Mouse (Mus musculus): ENCODE results near the gene Zfp574. TPM values are rescaled to one million over a fixed set of nuclear protein-coding genes. Genes with fewer than 3 reads are reported as not detected.
"Not testable (repeated sequence)": the region's sequence is repeated elsewhere in the genome, so short reads cannot be mapped to it uniquely, and the experiment has no call there.

Zfp574 gene
- total RNA-seq (2018; cell fraction: chromatin; rRNA removed): 10 to 100 TPM in 1 of 26 experiments, 1 to 10 TPM in 25; 2.2 to 10.0 (median 6.0) TPM
- total RNA-seq (2018; cell fraction: cytosol; rRNA removed): 10 to 100 TPM in 5 of 26 experiments, 1 to 10 TPM in 21; 3.3 to 10.7 (median 7.5) TPM
- total RNA-seq (2018; cell fraction: nucleus; rRNA removed): 10 to 100 TPM in 8 of 26 experiments, 1 to 10 TPM in 18; 3.8 to 12.7 (median 6.8) TPM
- 5.7 to 7.6 TPM (median 6.5 TPM) in 3 replicates for polyA plus RNA-seq (2018)

DNA sequence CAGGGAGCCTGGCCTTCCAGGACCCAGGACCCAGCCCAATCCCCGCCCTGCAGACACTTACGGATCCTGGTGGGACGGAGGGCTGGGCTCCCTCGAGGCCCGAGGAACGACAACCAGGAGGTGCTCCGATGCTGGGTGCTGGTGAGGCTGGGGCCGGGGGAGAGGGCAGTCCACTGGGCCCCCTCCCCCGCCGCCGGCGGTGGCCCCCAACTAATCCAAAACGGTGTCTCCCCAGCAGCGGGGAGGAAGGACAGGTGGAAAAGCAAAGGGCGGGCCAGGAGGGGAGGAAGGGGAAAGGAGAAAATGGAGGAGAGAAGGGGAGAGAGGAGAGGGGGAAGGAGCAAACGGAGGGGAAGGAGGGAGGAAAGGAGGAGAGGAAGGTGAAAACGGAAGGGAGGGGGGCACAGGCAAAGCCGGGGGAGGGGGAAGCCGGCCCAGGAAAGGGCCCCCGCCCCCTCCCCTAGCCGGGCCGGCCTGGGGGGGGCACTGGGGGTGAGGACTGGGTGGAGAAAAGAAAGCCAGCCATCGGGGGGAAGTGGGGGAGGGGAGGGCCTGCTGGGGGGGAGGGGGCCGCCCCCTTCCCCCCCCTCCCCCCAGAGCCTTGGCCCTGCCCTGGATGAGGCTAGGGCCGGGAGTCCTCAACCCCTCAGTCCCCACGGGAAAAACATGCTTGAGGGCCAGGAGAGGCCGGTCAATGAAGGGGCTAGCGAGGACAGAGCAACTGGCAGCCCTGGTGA, at the start of gene Zfp574, which contains the start of gene Grik5:
Gene Zfp574, plus strand, starts transcription at position 589 of the 737 bp plus-strand sequence.
Gene Grik5, minus strand, starts transcription at position 368 of the 737 bp plus-strand sequence.
- Histone ChIP-seq H3K36me3 (ENCODE audit: inconsistent target) (no peaks in the 10 kb centered on the region), H3K4me3 (ENCODE audit: inconsistent target) (no peak within 1 kb of the TSS)
- 17% methylated on average over 12 of the region's 28 CpGs for WGBS (ENCODE audit: missing documents)

DNA sequence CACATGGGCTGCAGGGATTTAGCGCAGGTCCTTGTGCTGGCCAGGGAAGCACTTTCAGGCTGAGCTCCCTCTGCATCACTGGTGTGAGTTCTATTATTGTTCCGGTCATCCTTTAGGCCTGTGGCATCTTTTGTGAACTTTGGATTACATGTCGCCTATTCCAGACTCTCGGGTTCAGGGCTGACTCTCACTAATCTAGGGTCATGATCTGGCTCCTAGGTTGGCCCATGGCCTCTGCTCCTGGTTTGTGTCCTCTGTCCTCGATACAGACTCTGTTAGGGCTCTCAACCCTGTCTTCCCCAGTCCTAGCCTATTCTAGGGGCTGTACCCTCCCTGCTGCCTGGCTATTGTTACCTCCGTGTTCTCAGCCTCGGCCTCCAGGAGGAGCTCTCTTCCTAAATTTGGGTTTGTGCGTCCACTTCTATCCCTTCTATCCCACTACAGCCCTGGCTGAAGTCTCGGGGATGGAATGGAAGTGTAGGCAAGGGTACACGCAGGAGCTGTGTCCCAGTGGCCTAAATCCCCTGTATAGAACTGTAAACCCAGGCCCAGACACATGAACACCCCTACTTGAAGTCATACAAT, 46.4 kb upstream of the Zfp574 start:
- H3K4me3 ChIP-seq (ENCODE audit: inconsistent target): no peak overlapping the region
- H3K79me2 ChIP-seq (ENCODE audit: inconsistent target): no peaks in the 10 kb centered on the region
- WGBS (ENCODE audit: missing documents): 80% methylated on average over 10 of the region's 10 CpGs
- H3K27ac ChIP-seq: no peak overlapping the region
- no peaks in the 10 kb centered on the region for H3K36me3 ChIP-seq (ENCODE audit: inconsistent target)

More for the DNA sequence above, at the start of gene Zfp574, which contains the start of gene Grik5:
- H3K27ac ChIP-seq: no peak within 1 kb of the TSS
- H3K79me2 ChIP-seq (ENCODE audit: inconsistent target): no peaks in the 10 kb centered on the region

DNA sequence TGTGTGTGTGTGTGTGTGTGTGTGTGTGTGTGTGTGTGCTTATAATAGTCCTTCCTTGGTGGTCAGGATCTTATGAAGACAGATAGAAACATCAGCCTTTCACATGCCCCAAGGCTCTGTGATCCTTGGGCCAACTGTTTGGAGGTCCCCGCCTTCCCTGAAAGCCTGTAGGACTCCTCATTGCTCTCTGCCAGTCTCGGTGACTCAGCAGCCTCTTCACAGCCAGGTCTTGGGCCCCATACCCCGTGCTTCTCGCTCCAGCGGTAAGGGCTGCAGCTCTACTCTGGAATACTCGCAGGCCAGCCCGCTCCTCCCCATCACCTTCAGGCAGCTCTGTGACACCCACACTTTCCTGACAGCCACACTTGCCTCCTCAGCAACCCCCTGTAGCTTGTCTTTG, 45.9 kb upstream of the Zfp574 start:
- no peaks in the 10 kb centered on the region for H3K36me3 ChIP-seq (ENCODE audit: inconsistent target)
- no peak overlapping the region for H3K27ac ChIP-seq
- 33% methylated on average over 7 of the region's 7 CpGs for WGBS (ENCODE audit: missing documents)
- H3K79me2 ChIP-seq (ENCODE audit: inconsistent target): no peaks in the 10 kb centered on the region
- no peak overlapping the region for H3K4me3 ChIP-seq (ENCODE audit: inconsistent target)

DNA sequence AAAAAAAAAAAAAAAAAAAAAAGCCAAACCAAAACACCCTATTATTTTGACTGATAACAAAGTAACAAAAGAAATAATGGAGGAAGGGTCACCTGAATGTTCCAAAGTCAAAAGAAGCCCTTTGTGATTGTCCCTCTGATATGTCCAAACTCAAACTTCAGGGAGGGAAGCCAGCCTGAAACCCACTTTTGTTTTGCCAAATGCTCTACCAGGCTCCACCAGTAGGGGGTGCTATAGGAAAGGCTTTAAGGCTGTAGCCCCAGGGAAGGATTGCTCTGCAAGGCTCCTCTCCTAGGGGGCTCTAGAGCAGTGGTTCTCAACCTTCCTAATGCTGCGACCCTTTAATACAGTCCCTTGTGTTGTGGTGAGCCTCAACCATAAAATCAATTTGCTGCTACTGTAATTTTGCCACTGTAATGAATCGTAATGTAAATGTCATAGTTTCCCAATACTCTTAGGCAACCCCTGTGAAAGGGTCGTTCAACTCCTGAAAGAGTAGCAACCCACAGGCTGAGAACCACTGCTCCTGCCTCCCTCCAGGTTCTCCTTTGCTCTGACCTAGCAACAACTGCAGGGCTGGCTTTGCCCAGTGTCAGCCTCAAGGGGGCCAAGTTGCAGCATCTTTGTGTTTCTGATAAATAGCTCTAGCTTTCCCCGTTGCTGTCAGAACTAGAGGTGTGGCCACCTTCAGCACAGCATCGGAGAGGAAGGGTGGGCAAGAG, 42.2 kb upstream of the Zfp574 start:
- 62% methylated on average over 5 of the region's 5 CpGs for WGBS (ENCODE audit: missing documents)
- H3K79me2 ChIP-seq (ENCODE audit: inconsistent target): no peaks in the 10 kb centered on the region
- H3K4me3 ChIP-seq (ENCODE audit: inconsistent target): no peak overlapping the region
- H3K36me3 ChIP-seq (ENCODE audit: inconsistent target): no peaks in the 10 kb centered on the region
- H3K27ac ChIP-seq: no peak overlapping the region

DNA sequence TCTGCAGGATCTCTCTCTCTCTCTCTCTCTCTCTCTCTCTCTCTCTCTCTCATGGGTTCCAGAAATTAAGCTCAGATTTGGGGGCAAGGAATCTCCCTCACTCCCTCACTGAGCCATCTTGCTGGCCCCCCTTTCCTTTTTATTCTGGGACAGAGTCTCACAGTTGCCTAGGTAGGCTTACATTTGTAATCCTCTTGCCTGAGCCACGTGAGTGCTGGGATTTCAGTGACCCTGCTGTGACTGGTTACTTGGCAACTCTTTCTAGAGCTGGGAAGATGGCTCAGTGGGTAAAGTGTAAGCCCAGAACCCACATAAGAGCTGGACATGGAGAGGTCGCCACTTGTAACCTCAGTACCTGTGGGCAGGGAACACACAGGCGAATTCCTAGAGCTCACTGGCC, 40.8 kb upstream of the Zfp574 start:
- Histone ChIP-seq H3K27ac (no peak overlapping the region), H3K36me3 (ENCODE audit: inconsistent target) (no peaks in the 10 kb centered on the region), H3K79me2 (ENCODE audit: inconsistent target) (no peaks in the 10 kb centered on the region), H3K4me3 (ENCODE audit: inconsistent target) (no peak overlapping the region)
- 97% methylated on average over 3 of the region's 3 CpGs for WGBS (ENCODE audit: missing documents)

DNA sequence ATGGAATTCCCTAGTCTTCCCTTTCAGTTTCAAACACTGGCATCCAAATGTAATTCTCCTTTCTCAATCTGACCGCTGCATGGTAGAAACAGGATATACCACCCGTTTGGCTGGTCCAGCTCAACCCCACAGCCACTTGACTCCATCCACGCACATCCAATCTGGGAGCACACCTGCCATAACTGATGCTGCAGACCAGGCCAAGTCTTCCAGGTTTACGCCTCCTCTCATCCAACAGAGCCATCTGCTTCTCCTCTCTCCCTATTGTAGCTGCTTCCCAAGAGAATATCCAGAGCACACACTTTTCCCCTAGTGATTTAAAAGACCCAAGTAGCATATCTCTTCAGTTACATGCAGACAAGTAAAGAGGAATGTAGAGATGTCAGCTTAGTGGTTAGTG, 37.6 kb upstream of the Zfp574 start:
- 100% methylated on average over 4 of the region's 4 CpGs for WGBS (ENCODE audit: missing documents)
- no peak overlapping the region for H3K4me3 ChIP-seq (ENCODE audit: inconsistent target)
- H3K36me3 ChIP-seq (ENCODE audit: inconsistent target): no peaks in the 10 kb centered on the region
- H3K27ac ChIP-seq: no peak overlapping the region
- H3K79me2 ChIP-seq (ENCODE audit: inconsistent target): no peaks in the 10 kb centered on the region

DNA sequence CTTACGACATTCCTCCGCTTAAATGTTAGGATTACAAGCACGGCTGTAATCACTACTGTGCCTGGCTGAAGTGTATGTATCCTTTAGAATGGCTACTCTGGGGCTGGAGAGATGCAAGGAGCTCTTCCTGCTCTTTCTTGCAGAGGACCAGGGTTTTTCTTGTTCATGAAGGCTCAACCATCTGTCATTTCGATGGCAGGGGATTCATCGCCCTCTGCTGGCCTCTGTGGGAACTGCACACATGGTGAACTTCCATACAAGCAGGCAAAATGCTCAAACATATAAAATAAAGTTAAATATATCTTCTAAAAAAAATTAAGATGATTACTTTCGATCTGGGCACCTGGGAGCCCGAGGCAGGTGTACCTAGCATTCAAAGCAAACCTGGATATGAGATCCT, 36.5 kb upstream of the Zfp574 start:
- H3K4me3 ChIP-seq (ENCODE audit: inconsistent target): no peak overlapping the region
- no peaks in the 10 kb centered on the region for H3K79me2 ChIP-seq (ENCODE audit: inconsistent target)
- 43% methylated on average over 7 of the region's 7 CpGs for WGBS (ENCODE audit: missing documents)
- H3K27ac ChIP-seq: no peak overlapping the region
- no peaks in the 10 kb centered on the region for H3K36me3 ChIP-seq (ENCODE audit: inconsistent target)

DNA sequence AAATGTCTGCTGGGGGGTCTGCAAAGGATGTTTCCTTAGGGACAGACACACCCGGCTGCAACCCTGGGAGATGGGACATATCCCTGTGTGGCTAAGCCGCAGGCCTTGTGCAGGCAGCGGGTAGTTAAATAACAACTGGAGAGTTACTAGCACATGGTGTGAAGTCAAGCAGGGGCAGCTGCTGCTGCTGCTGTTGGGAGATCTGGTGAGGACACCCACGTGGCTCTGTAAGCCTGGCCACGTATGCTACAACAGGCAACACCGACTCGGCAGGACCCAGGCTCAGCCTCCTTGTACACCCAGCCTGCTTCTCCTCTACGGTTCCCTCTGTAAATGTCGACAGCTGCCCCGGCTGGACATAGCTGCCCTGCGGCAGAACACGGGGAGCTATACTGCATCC, 30.4 kb upstream of the Zfp574 start:
- WGBS (ENCODE audit: missing documents): 97% methylated on average over 12 of the region's 12 CpGs

DNA sequence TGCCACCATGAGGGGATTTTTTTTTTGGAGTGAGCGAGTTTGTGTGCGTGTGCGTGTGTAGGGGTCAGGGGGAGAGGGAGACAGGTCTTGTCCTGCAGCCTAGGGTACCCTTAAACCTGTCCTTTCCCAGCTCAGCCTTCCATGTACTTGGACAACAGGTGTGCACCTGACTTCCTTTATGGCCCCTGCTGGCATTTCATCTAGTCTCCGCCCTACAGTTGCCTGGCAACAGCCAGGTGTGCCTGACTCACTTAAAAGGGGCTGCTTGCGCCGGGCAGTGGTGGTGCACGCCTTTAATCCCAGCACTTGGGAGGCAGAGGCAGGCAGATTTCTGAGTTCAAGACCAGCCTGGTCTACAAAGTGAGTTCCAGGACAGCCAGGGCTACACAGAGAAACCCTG, 27.8 kb upstream of the Zfp574 start:
- H3K4me3 ChIP-seq (ENCODE audit: inconsistent target); H3K27ac ChIP-seq; H3K79me2 ChIP-seq (ENCODE audit: inconsistent target); H3K36me3 ChIP-seq (ENCODE audit: inconsistent target): not testable (repeated sequence)
- 98% methylated on average over 6 of the region's 7 CpGs for WGBS (ENCODE audit: missing documents)

More for the DNA sequence above, 30.4 kb upstream of the Zfp574 start:
- Histone ChIP-seq H3K27ac (no peak overlapping the region), H3K79me2 (ENCODE audit: inconsistent target) (no peaks in the 10 kb centered on the region), H3K36me3 (ENCODE audit: inconsistent target) (no peaks in the 10 kb centered on the region), H3K4me3 (ENCODE audit: inconsistent target) (no peak overlapping the region)

DNA sequence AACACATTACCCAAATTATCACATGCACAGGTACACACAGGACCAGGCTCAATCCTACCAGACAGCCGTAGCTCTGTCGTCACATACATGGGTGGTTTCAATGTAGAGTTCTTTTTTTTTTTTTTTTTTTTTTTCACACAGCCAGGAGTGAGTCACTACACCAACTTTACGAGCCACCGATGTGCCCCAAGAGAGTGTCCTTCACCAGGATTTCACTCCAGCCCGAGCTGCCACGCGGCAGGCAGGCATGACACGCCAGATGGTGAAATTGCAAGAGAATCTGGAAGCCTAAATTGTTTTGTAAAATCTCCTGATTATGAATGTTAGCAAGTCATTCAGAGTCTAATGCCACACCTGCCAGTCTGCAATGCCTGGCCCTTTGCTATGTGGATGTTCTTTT, 25.0 kb upstream of the Zfp574 start:
- 92% methylated on average over 8 of the region's 8 CpGs for WGBS (ENCODE audit: missing documents)

DNA sequence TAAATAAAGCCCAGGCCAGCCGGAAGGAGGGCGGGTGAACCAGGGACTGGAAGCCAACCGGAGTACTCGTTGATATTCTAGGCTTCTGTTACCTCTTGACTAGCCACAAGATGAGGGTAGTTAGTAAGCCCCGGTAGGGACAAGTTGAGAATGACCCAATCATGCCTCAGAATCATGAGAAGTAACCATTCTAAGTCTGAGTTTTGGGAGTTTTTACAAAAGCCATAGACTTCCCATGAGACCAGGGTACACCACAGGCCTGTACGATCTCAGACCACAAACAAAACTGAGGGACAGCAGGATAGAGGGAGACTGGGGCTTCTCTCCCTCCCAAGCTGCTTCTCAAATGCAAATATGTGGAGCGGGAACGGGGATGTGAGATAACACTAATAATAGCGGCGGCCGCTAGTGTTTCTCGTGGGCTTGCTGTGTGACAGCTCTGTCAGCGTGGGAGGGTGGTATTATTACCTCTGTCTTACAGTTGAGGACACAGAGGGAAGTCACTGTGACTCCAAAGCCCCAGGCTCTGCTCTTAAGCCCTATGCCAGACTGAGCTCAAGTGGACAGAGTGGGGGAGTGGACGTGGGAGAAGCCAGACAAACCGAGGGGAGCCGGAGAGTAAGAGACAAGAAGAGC, 23.0 kb upstream of the Zfp574 start:
- WGBS (ENCODE audit: missing documents): 94% methylated on average over 16 of the region's 16 CpGs
- no peaks in the 10 kb centered on the region for H3K36me3 ChIP-seq (ENCODE audit: inconsistent target)
- no peak overlapping the region for H3K4me3 ChIP-seq (ENCODE audit: inconsistent target)

More for the DNA sequence above, 25.0 kb upstream of the Zfp574 start:
- Histone ChIP-seq H3K4me3 (ENCODE audit: inconsistent target) (no peak overlapping the region), H3K27ac (no peak overlapping the region), H3K36me3 (ENCODE audit: inconsistent target) (no peaks in the 10 kb centered on the region), H3K79me2 (ENCODE audit: inconsistent target) (no peaks in the 10 kb centered on the region)

DNA sequence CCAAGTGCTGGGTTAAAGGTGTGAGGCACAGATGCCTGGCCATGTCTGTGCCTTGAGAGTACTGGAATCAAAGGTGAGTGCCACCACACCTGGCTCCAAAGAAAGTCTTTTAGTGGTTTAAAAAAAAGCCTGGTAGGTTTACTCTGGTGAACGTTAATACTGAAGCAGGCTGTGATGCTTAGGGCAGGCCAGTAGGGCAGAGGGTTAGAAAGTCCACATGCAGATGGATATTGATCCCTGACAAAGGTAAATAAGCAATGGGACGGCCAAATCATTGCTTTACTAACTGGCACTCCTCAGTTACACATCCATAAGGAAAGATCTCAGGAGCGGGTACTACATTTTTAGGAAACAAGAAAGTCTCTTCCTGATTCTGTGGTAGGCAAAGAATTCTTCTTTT, 19.8 kb upstream of the Zfp574 start:
- no peaks in the 10 kb centered on the region for H3K36me3 ChIP-seq (ENCODE audit: inconsistent target)
- no peak overlapping the region for H3K27ac ChIP-seq
- 94% methylated on average over 3 of the region's 3 CpGs for WGBS (ENCODE audit: missing documents)
- no peak overlapping the region for H3K4me3 ChIP-seq (ENCODE audit: inconsistent target)
- H3K79me2 ChIP-seq (ENCODE audit: inconsistent target): no peaks in the 10 kb centered on the region

More for the DNA sequence above, 23.0 kb upstream of the Zfp574 start:
- H3K79me2 ChIP-seq (ENCODE audit: inconsistent target): no peaks in the 10 kb centered on the region
- no peak overlapping the region for H3K27ac ChIP-seq

DNA sequence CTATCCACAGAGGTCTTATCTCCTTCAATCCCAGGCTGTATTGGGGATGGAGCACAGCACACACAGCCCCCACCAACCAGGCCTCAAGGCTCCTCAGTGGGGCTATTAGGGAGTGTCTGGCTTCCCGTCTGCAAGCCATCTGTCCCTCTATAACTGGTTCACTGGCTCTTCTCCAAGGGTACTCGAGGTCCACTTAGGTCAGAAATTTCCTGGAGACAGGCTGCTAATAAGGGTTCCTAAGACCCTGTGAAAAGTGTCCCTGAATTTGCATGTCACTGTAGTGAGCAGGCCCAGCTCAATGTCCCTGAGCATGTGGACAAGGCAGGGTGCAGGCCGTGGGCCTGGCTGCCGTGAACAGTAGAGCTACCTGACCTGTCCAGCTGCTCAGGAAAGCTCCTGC, 15.4 kb upstream of the Zfp574 start:
- no peaks in the 10 kb centered on the region for H3K79me2 ChIP-seq (ENCODE audit: inconsistent target)
- no peak overlapping the region for H3K4me3 ChIP-seq (ENCODE audit: inconsistent target)
- no peaks in the 10 kb centered on the region for H3K36me3 ChIP-seq (ENCODE audit: inconsistent target)
- WGBS (ENCODE audit: missing documents): 92% methylated on average over 4 of the region's 4 CpGs
- H3K27ac ChIP-seq: no peak overlapping the region

DNA sequence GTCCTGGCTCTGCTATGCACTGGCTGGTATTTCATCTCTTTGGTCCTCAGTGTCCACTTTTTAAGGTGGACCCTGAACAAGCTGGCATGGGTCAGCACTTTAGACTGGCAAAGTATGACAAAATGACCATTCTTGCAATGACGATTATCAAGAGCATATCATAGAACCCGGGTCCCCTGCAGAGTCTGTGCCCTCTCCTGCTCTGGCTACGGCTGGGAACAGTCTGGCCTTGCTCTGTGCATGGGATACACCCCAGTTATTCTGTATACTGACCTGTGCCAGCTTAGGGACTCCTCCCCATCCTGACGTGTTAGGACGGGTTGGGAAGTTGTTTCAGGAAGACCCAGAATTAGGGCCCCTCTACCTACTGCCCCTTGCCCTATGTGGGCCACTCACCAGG, 14.5 kb upstream of the Zfp574 start:
- no peaks in the 10 kb centered on the region for H3K79me2 ChIP-seq (ENCODE audit: inconsistent target)

More for the DNA sequence above, 14.5 kb upstream of the Zfp574 start:
- no peak overlapping the region for H3K27ac ChIP-seq
- no peak overlapping the region for H3K4me3 ChIP-seq (ENCODE audit: inconsistent target)
- 95% methylated on average over 5 of the region's 5 CpGs for WGBS (ENCODE audit: missing documents)
- H3K36me3 ChIP-seq (ENCODE audit: inconsistent target): no peaks in the 10 kb centered on the region
